Mouse (Mus musculus) myocyte (in vitro differentiated cells): Measurements from ENCODE around the gene Etv6.

ENCODE experiments used
- CEBPB ChIP-seq: IDR thresholded peaks from 2 replicates; pipeline ENCODE4 v1.6.1; 2011; ENCODE audit warnings: mild to moderate bottlenecking, moderate library complexity; ENCODE audit not compliant: poor library complexity, insufficient read depth, severe bottlenecking
- E2F4 ChIP-seq: IDR thresholded peaks from one replicate; pipeline ENCODE4 v1.6.1; 2011; ENCODE audit warnings: mild to moderate bottlenecking, control low read depth, moderate library complexity; ENCODE audit not compliant: insufficient read depth
- MYOD1 ChIP-seq, 3 experiments: IDR thresholded peaks; one replicate each; pipeline ENCODE4 v1.6.1; 2011; ENCODE audit warnings: control low read depth in 2 of 3, low read depth in 2 of 3, mild to moderate bottlenecking in 2 of 3, moderate library complexity in 1 of 3; ENCODE audit not compliant: insufficient read length in 2 of 3, control insufficient read depth in 1 of 3
- MYOG ChIP-seq, 3 experiments: IDR thresholded peaks; one replicate each; pipeline ENCODE4 v1.6.1; 2011; ENCODE audit warnings: control low read depth in 2 of 3, low read depth in 2 of 3, mild to moderate bottlenecking in 2 of 3; ENCODE audit not compliant: insufficient read length in 2 of 3, control insufficient read depth in 1 of 3, insufficient read depth in 1 of 3
- POLR2A ChIP-seq: IDR thresholded peaks from one replicate; pipeline ENCODE4 v1.6.1; 2011; ENCODE audit warnings: low read depth, mild to moderate bottlenecking, control low read depth, moderate library complexity; ENCODE audit not compliant: insufficient read length
- POLR2AphosphoS2 ChIP-seq: IDR thresholded peaks from one replicate; pipeline ENCODE4 v1.6.1; 2011; ENCODE audit warnings: low read depth, control low read depth; ENCODE audit not compliant: insufficient read length
- USF1 ChIP-seq: IDR thresholded peaks from one replicate; pipeline ENCODE4 v1.6.1; 2011; ENCODE audit warnings: low read depth, mild to moderate bottlenecking, control low read depth, moderate library complexity

GRCm38 (mm10) chr6:134112753-134113152 is 77.3 kb downstream of the Etv6 start:
- TF ChIP-seq MYOD1 (IDR thresholded peaks at IDR 0.05; ENCODE audit: control insufficient read depth in 1 of 3, insufficient read length in 2 of 3, low read depth in 2 of 3) (no peak), E2F4 (no peak), USF1 (no peak), POLR2A (no peak), POLR2AphosphoS2 (no peak), MYOG (IDR thresholded peaks at IDR 0.05; ENCODE audit: control insufficient read depth in 1 of 3, insufficient read depth in 1 of 3, insufficient read length in 2 of 3, low read depth in 2 of 3) (no peak), CEBPB (no peak)
